Mouse (Mus musculus) induced T-regulatory cell, adult 2 months (primary cell): ENCODE measurements at regions not wholly inside any gene's neighbourhood (a gene's known extent, or its start where the extent isn't known, plus 50 kb on each side); places are given as distances from the start of the nearest gene placed in this dataset.

ENCODE experiments used
- DNase-seq: peaks from one replicate; pipeline ENCODE4 v3.0.0-alpha.2; 2012; ENCODE audit warnings: low read depth

GRCm38 (mm10) chr15:62994691-62995090 lies 850.3 kb downstream of the Gsdmc2 start:
- DNase-seq, result no peak

- no peak for DNase-seq
These were observed 858.1 kb downstream of the Gsdmc2 start for GRCm38 (mm10) chr15:62986871-62987270.

- no peak for DNase-seq
These were observed 858.8 kb downstream of the Gsdmc2 start for GRCm38 (mm10) chr15:62986147-62986546.

- DNase-seq, result no peak
These were observed 874.4 kb downstream of the Gsdmc2 start for GRCm38 (mm10) chr15:62970566-62970965.

- no peak for DNase-seq
These were observed 882.3 kb downstream of the Gsdmc2 start for GRCm38 (mm10) chr15:62962681-62963080.

- DNase-seq, result no peak
These were observed 884.4 kb downstream of the Gsdmc2 start for GRCm38 (mm10) chr15:62960623-62961022.

- no peak for DNase-seq
These were observed 886.3 kb downstream of the Gsdmc2 start for GRCm38 (mm10) chr15:62958506-62959330.

DNA sequence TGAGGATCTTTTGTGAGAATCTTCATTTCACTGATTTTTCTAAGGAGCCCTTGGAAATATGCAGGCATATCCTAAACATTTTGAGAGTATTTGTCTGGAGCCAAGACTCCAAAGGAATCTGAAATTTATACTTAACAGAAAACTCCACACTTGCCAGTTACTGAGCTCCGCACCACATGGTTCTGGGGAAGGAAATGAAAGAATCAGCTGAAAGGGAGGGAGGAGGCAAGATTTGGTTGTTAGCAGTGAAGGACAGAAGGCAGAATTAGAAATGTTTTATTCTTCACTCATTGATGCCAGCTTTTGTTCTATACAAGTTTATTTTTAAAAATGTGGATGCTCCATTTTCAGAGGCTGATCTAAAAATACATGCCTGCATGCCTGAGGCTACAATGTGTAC lies 890.1 kb downstream of the Gsdmc2 start:
- no peak for DNase-seq

DNA sequence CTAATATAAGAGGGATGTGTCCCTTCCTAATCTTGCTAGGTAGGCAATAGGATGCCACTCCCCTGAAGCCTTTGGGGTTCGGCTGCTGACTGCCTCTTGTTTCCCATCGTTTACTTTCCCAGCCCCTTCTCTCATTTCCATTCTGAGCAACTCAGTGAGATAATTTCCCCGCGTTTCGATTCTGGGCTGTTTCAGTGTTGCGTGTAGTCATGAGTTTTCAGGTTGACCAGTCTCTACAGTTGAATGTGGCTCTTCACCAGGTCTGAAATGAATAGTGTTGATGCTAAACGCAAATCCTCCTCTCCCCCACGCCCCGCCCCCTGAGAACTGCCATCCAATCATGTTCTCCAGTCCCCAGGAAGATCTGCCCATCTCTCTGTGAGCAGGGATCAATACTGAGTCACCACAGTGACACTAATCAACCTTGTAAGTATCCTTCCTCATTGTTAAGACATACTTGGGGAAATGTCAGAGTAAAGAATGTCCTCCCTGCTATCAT lies 890.6 kb downstream of the Gsdmc2 start:
- DNase-seq, result peak; percentile 9

GRCm38 (mm10) chr15:62953215-62953941 lies 891.6 kb downstream of the Gsdmc2 start:
- DNase-seq, result no peak

GRCm38 (mm10) chr15:62952487-62953214 lies 892.3 kb downstream of the Gsdmc2 start:
- DNase-seq, result no peak

GRCm38 (mm10) chr15:62939416-62939815 lies 905.6 kb downstream of the Gsdmc2 start:
- DNase-seq, result no peak

DNA sequence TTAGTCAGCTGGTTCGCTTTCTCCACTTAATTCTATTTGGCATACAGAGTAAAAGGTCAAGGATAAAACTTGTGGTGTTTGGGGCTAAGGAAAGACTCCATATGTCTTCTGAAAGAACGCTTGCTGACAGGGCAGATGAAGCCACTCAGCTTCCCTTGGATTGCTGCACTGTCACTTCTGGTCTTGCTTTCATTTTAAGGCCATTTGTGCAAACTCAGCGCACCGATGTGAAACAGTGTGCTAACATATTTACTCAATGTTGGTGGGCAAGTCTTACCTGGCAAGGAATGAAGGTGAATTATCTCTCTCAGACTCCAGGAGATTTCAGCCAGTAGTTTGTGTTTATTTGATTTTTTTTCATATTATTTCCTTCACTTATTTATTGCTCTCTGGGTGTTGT lies 907.2 kb downstream of the Gsdmc2 start:
- no peak for DNase-seq

- no peak for DNase-seq
These were observed 910.3 kb downstream of the Gsdmc2 start for GRCm38 (mm10) chr15:62934522-62935189.

GRCm38 (mm10) chr15:62920520-62920919 lies 924.5 kb downstream of the Gsdmc2 start:
- no peak for DNase-seq

- DNase-seq, result no peak
These were observed 925.7 kb downstream of the Gsdmc2 start for GRCm38 (mm10) chr15:62919264-62919663.

DNA sequence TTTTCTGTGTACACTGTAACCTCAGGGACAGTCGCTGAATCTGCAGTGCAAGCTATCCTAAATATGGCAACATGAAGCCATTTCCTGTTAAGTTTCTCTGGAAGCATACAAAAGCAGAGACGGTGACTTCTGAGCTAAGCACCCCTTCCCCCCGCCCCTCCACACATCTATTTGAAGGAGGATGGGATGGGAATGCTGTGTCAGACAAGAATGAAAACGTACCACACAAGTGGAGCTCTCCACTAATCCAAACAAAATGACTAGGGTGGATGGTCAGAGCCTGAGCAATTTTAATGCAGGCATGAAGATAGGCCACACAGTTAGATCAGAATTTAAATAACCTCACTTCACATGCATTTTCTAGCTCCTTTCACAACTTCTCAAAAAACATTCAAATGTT lies 936.6 kb downstream of the Gsdmc2 start:
- no peak for DNase-seq

GRCm38 (mm10) chr15:62907181-62907580 lies 937.8 kb downstream of the Gsdmc2 start:
- DNase-seq, result no peak

DNA sequence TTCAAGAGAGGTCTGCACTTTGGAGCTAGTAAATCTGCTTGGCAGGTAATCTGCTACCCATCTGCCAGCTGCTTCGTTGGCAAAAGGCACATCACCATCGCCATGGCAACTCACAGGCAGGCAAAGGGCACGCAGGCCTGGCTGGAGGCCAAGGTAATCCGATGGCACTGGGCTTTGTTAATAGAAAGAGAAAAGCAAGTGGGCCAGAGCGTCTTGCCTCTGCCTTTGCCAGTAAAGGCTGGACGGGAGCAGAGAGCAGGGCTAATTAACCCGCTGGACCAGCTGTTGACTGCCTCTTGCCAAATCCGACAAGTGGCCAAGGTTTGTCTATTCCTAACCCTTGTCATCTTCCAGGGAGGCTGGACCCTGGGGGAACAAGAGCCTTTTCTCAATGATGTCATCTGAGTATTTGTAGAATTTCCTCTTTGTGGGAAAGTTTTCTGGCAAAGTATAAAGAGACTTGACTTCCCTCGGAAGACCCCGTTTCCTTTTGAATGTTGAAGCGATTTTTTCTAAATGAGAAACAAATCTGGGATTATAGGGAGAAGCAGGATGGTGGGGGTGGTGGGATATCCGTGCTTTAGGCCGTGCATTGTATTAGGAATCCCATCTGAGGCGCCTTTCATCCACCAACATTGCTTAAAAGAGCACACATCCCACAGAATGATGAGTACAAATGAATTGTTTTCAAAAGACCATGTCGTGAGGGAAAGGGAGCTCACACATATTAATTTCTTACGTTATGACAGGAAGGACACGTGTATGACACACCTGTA lies 941.7 kb downstream of the Gsdmc2 start:
- no peak for DNase-seq

GRCm38 (mm10) chr15:62901955-62902354 lies 943.0 kb downstream of the Gsdmc2 start:
- no peak for DNase-seq

DNA sequence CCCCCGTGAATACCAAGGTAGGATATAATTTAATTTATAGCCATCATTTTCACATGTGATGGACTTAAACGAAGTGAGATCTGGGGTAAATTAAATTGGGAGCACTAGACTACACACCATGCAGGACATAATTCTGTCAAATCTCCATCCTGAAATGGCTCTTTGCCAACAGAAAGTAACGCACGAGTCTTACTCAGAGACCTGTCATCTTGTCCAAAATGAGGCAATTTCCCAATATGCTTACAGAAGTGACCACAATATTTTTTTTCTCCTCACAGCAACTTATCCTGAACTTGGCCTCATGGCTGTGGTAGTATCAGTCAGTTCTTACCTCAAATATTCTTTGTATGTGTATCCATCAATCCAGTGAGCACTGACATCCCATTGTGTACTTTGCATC lies 955.2 kb downstream of the Gsdmc2 start:
- no peak for DNase-seq
